Mouse (Mus musculus): ENCODE data around the gene Pramef8. TPM values are rescaled to one million over a fixed set of nuclear protein-coding genes. Genes with fewer than 3 reads are reported as not detected.
"Not testable (repeated sequence)": the region's sequence is repeated elsewhere in the genome, so short reads cannot be mapped to it uniquely, and the experiment has no call there.

Gene Pramef8
- 10 to 100 TPM; 11.7 to 12.6 TPM for total RNA-seq (2021)

DNA sequence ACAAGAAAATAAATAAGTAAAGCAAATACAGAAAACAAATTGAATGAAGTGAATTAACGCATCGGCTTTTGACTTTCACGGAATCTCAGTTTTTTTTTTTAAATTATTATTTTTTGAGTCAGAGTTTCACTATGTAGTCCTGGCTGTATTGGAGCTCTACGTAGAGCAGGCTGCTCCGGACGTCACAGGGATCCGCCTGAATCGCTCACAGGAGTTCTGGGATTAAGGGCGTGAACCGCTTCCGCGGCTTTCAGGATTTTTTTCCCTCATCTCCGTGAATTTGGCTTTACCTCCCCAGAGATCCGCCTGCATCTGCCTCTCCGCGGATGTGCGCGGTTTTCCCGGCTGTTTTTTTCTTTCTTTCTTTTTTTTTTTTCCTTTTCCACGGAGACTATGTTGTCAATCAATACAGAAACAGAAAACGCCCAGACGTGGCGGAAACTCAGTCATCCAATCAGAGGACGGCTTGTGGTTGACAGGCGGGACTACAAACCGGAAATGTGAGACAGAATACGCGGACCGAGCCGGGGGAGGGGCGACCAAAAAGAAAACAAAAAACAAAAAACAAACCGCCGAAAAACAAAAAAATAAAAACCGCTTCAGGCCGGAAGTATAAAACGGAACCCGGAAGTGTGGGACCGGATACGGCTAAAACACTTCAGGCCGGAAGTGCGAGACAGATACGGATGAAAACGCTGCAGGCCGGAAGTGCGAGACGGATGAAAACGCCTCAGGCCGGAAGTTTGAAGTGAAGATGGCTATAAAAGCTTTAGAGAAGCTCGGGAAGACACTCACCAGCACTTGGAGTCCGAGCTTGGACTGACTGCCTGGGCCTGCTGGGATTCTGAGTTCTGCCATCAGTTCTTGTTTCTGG is at the start of gene Pramef8:
Gene Pramef8, plus strand, starts transcription at position 208 of the 874 bp plus-strand sequence.
- intact Hi-C loops (cut with DNase I): no loop called here

DNA sequence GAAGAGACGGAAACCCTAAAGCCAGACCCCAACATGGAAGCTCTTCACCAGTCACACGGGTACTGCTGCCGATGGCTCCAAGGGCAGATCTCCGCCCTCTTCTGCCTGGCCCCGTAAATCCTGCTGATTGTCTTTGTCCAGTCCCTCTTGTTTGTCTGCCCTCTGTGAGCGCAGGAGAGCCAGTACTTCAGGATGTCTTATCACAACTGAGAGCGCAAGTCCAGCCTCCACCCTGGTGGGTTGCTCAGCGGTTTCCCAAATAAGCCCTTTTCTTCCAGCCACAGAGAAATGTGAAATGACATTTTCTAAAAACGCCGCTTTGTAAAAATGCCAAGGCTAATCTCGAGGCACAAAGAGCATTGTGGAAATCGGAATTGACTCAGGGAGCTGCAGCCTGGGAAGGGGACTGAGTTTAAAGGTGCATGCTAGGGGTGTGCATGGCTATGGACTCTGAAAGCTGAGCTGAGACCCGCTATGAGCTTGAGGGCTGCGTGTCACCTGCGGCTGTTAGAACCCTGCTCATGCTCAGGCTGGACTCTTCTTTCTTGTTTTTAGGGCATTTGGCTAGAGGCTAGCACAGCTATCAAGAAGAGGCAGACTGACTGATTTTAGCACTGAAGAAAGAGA is 45.7 kb upstream of the Pramef8 start:
- intact Hi-C loops (cut with DNase I): no loop called here

More for the DNA sequence above, at the start of gene Pramef8:
- DNase-seq (ENCODE audit: low spot score in 2 of 2): peak; percentile 91 to 96

DNA sequence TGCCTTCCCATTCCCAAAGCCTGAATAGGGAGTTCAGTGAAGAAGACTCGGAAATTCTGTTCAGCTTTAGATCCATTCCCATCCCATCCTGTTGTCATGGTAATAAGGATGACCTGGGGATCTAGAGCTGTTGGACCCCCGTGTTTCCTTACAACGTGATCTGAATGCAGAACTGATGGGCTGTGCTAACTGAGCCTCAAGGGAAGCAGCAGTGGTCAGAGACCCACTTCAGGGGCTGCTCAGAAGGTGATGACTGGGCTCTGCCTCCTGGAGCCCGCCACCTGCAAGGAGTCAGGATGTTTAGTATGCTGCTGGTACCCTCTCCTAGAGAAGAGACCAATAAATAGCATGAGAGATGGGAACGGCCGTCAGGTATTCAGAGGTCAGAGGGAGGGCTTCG is 32.7 kb upstream of the Pramef8 start:
- DNase-seq (ENCODE audit: low spot score in 2 of 2): no peak
- intact Hi-C loops (cut with DNase I): no loop called here

More for the DNA sequence above, 45.7 kb upstream of the Pramef8 start:
- DNase-seq (ENCODE audit: low spot score in 2 of 2): no peak

DNA sequence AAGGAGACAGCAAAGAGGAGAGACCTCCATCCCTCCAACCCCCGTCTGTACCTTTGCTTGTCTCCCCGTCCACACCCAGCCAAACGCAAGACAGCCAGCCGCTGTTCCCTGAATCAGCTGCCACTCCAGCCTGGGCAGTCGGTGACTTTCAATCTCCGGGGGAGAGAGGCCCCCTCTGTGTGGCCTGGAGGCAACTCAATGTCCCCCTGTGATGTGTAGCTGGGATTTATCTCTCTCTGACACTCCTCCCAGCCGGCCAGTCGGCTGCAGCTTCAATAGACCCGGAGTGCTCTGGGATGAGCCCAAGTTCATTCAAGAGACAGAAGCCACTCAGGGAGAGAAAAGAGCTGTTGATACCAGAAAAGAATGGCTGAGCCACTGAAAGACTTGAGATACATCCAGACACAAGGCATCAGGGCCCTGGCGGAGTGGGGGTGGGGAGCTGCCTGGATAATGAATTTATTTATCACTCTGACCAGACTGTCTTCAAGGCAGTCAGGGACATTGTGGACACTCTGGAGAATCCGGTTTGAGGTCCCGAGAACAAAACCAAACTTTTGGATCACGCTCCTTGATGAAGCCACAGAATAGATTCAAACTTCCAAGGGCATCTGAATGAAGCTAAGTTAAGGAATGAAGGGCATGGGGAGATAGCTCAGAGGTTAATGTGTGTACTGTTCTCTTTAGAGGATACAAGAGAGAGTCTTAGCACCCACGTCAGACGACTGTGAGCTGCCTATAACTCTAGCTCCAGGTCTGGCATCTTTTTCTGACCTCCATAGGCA is 32.1 kb upstream of the Pramef8 start:
- intact Hi-C loops (cut with DNase I): loop anchor here (1.0 to 5.0 kb wide), 3 partner anchors 55 to 353 kb away; no protein-coding TSS in a partner anchor
- DNase-seq (ENCODE audit: low spot score in 2 of 2): peak; percentile 17 to 24

DNA sequence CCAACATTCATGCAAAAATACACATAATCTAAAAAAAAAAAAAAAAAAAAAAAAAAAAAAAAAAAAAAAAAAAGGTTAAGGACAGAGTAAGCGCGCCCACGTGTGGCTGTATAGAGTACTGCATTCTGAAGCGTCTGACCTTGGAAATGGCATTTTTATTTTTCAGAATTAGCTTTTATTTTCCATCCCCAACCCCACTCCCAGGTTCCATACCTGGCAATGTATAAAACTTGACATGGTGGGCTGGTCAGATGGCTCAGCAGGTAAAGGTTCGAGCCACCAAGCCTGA is 31.6 kb upstream of the Pramef8 start:
- intact Hi-C loops (cut with DNase I): loop anchor here (1.0 to 5.0 kb wide), 3 partner anchors 55 to 353 kb away; no protein-coding TSS in a partner anchor
- peak in 1 of 2 experiments; percentile 11 for DNase-seq (ENCODE audit: low spot score in 2 of 2)

DNA sequence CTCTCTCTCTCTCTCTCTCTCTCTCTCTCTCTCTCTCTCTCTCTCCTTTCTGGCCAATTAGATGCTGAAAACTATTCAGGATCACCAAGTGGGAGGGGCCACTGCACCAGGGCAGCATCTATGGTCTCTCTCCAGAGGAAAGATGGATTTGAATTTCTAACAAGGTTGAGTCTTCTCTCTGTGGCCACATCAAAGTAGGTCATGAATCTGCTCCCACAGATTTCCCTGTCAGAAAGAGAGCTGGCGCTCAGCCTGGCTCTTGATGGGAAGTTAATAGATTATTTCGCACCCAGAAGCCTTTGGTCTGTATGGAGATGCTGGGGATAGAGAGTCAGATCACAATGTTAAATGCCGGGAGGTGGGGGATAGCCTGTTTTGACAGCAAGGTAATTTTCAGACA is 30.1 kb upstream of the Pramef8 start:
- intact Hi-C loops (cut with DNase I): loop anchor here (5.0 kb wide), 2 partner anchors 125 to 355 kb away; no protein-coding TSS in a partner anchor
- DNase-seq (ENCODE audit: low spot score in 2 of 2): no peak

DNA sequence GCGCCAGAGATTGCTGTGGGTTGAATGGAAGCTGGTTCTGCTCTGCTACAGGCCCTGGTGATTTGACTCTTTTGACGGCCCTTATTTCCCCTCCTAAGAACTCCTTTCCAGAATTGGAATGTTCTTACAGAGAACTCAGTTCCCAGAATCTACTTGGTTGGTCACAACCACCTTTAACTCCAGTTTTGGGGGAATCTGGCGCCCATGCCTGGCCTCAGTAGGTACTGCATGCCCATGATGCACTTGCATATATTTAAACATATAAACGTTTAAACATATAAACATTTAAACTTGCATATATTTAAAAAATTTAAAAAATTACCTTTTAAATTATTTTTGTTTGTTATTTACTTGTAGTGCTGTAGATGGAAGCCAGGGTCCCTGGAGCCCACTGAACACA is 28.6 kb upstream of the Pramef8 start:
- intact Hi-C loops (cut with DNase I): loop anchor here (5.0 kb wide), 2 partner anchors 126 to 356 kb away; no protein-coding TSS in a partner anchor
- DNase-seq (ENCODE audit: low spot score in 2 of 2): no peak

DNA sequence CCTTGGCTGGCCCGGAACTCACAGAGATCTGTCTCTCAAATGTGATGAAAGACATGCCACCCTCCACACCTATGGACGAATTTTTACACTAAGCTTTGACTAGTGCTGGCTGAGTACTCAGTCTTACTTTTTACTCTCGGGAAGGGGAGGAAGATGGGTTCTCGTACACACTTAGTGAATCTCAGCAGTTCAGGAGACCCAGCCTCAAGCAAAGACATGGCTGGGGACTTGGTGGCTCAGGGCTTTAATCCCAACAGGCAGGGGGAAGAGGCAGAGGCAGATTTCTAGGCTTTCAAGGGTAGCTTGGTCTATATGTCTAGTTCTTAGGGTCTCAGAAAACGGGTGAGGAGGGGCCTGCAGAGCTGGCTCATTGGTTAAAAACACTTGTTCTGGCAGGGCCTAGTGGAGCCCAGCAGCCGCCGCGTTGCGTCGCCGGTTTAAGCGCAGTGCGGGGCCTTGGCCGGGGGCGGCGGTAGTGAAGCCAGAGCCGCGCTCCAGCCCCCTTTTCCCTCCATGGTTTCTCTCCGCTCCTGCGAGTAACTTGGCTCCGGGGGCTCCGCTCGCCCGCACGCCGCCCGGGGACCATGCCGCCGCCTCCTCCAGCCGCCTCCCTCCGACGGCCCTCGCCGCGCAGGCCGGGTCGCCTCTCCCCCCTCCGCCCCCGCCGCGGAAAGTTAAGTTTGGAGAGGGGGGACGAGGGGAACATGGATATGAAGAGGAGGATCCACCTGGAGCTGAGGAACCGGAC is 23.1 kb upstream of the Pramef8 start:
- DNase-seq (ENCODE audit: low spot score in 2 of 2): peak; percentile 16 to 17
- intact Hi-C loops (cut with DNase I): no loop called here

DNA sequence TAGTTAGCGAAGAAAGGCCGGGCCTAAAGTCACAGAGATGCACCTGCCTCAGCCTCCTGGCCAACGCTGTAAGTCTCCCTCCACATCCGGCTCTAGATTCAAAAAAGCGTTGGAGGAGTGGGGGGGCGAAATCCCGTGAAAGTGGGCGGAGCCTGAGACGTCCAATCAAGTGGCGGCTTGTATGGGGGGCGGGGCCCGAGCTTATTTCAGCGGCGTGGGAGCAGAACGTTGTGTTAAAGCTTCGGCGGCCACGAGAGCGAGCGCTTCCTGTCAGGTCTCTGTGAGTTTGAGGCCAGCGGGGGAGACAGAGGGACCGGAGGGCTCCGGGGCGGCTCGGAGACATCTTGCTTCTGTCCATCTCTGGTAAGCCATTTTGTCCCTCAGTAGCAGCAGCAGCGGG is 18.0 kb upstream of the Pramef8 start, which contains the start of gene Pramel1:
Gene Pramel1, plus strand, starts transcription at position 248 of the 400 bp plus-strand sequence.
- DNase-seq (ENCODE audit: low spot score in 2 of 2): no peak
- intact Hi-C loops (cut with DNase I): no loop called here

DNA sequence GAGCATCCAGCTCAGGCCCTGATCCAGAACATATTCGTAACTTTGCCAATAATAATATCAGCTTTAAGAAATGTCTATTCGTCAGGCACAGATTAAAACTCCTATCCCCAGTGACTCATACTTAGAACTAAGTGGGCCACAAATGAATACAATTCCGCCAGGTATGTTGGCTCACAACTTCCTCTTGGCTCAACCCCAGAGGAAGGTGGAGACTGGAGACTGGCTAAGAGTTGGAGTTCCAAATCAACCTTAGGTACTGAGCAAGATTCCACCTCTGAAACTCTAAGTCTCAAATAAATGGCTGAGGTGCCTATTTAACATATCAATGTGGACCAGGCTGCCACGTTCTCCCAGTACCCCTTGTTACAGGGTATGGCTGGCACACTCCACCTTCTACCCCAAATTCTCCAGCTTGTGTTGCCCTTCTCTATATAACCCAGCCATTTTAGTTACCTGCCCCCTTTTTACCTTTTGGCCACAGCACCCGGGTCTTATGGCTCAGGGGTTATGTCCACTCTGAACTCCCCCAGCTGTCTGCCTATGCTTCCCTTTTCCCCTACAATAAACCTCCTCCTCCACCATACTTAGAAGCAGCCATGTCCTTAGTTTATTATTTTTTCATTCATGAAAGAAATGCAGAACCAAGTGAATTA is 534 bp upstream of the Pramef8 start:
- peak in 1 of 2 experiments; percentile 7 for DNase-seq (ENCODE audit: low spot score in 2 of 2)
- intact Hi-C loops (cut with DNase I): no loop called here

DNA sequence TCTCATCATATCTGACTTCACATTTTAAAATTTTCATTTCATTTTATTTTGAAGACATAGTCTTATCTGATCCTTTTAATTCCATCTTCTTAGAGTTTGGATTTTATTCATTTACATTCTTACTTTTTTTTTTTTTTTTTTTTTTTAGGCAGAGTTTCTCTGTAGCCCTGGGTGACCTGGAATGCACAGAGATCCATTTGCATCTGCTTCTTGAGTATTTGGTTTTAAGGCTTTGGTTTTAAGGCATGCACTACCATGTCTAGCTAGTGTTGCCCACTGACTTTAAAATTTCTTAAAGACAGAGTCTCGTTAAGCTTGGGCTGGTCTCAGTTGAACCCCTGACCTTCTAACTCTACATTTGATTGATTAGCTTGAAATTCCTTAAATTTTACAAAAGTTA is 1.4 kb downstream of the Pramef8 start:
- intact Hi-C loops (cut with DNase I): no loop called here
- DNase-seq (ENCODE audit: low spot score in 2 of 2): no peak

DNA sequence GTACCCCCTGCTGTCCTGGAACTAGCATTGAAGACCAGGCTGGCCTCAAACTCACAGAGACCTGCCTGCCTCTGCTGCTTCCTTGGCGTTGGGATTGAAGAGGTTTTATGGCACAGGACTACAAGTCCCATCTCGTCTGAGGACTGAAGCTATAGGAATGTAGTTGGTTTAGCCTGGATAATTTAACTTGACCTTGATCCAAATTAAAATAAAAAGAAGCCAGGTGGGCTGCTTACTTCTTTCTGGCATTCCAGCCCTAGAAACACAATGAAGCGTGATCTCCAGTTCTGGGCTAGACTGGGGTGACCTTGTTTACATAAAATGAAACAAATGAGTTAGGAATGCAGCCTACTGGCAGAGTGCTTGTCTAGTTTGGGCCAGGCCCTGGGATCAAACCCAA is 1.9 kb downstream of the Pramef8 start:
- intact Hi-C loops (cut with DNase I): no loop called here

DNA sequence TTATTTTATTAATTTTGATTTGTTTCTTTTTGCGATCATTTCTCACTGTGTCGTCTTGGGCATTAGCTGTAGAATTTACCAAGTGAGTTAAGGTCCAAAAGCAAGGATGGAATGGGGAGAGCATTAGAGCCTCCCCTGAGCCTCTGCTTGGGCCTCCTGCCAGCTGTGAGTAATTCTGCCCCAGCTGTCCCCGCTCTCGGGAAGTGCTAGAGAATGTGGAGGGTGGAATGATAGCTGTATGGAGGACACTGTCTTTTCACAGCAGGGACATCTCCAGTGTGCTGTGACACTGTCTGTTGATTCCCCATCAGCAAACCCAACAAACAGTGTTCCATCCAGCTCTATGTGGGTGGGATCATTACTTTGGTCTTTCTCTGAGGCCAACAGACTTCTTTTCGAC is 14.5 kb downstream of the Pramef8 start:
- intact Hi-C loops (cut with DNase I); DNase-seq (ENCODE audit: low spot score in 2 of 2): not testable (repeated sequence)

More for the DNA sequence above, 1.9 kb downstream of the Pramef8 start:
- DNase-seq (ENCODE audit: low spot score in 2 of 2): no peak

DNA sequence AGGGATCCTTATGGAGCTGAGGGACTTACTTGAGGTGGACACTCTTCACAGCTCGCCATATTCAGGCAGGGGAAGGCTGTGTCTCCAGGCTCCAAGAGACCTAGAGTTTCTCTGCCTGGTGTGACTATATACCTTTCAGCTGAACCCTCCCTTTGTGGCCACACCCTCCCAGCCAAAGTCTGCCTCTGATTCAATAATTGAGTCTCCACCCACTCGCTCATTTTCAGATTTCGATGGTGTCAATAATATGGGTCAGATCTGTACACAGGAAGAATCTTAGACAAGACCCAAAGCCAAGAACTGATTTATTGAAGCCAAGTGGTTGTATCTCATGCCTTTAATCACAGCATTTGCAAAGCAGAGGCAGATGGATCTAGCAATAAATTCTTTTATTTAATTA is 38.0 kb downstream of the Pramef8 start, which contains the start of gene Oog4:
Gene Oog4, minus strand, starts transcription at position 101 of the 400 bp plus-strand sequence.
- no peak for DNase-seq (ENCODE audit: low spot score in 2 of 2)
- intact Hi-C loops (cut with DNase I): no loop called here

Other genes starting within 250 kb of the Pramef8 start
- gene Prdm2, start 199.4 kb upstream of the Pramef8 start, total RNA-seq (2021): 10 to 100 TPM; 39.7 to 42.3 TPM
- 10 to 100 TPM; 14.7 to 15.9 TPM for gene Pdpn, start 112.9 kb upstream of the Pramef8 start, total RNA-seq (2021)
- 1 to 10 TPM; 1.9 to 2.3 TPM for gene Lrrc38, start 62.7 kb upstream of the Pramef8 start, total RNA-seq (2021)
- not detected for gene Pramel1, start 18.0 kb upstream of the Pramef8 start, total RNA-seq (2021)
- gene Oog4, start 37.9 kb downstream of the Pramef8 start, total RNA-seq (2021): not detected
- gene Gm13043, start 98.9 kb downstream of the Pramef8 start, total RNA-seq (2021): not detected
- not detected for gene Gm13040, start 123.5 kb downstream of the Pramef8 start, total RNA-seq (2021)
- gene BC080695, start 139.3 kb downstream of the Pramef8 start, total RNA-seq (2021): not detected
- gene Gm13057, start 139.3 kb downstream of the Pramef8 start, total RNA-seq (2021): not detected
- not detected for gene Gm13083, start 202.6 kb downstream of the Pramef8 start, total RNA-seq (2021)
- not detected for gene Gm13088, start 244.8 kb downstream of the Pramef8 start, total RNA-seq (2021)